Mouse (Mus musculus): Measurements from ENCODE around the gene Cdkal1. TPM values are rescaled to one million over a fixed set of nuclear protein-coding genes. Genes with fewer than 3 reads are reported as not detected.

Cdkal1 gene
- polyA plus RNA-seq, 1 experiment from 2014 or later = 25.9 TPM

- Histone ChIP-seq H3K36me3 (ENCODE audit: control insufficient read depth, insufficient read depth, low read length) (no peaks in the 10 kb centered on the region), H3K9me3 (ENCODE audit: control insufficient read depth, low read length) (no peaks in the 10 kb centered on the region), H3K9ac (ENCODE audit: low read depth, low read length) (no peak overlapping the region), H3K27ac (replicated peaks; ENCODE audit: low read depth, low read length) (no peak overlapping the region), H3K27me3 (replicated peaks; ENCODE audit: control insufficient read depth, insufficient read depth, low read length) (no peaks in the 10 kb centered on the region), H3K4me1 (ENCODE audit: control insufficient read depth, insufficient read depth, low read length) (peaks cover 15% of the 10 kb centered on the region; the same call in 1 of the 2 replicates), H3K4me3 (ENCODE audit: low read depth, low read length) (no peak overlapping the region), H3K4me2 (ENCODE audit: low read depth, low read length) (no peak overlapping the region)
- ATAC-seq (ENCODE audit: low read depth) (no peak), DNase-seq (ENCODE audit: low spot score) (peak; percentile 66)
- 67% methylated on average over 9 of the region's 9 CpGs for WGBS
Measured at GRCm38 (mm10) chr13:29555160-29555785, 300.2 kb downstream of the Cdkal1 start.

- Histone ChIP-seq H3K4me3 (ENCODE audit: low read depth, low read length) (no peak overlapping the region), H3K9me3 (ENCODE audit: control insufficient read depth, low read length) (no peaks in the 10 kb centered on the region), H3K27ac (replicated peaks; ENCODE audit: low read depth, low read length) (no peak overlapping the region), H3K27me3 (replicated peaks; ENCODE audit: control insufficient read depth, insufficient read depth, low read length) (no peaks in the 10 kb centered on the region), H3K4me2 (ENCODE audit: low read depth, low read length) (no peak overlapping the region), H3K36me3 (ENCODE audit: control insufficient read depth, insufficient read depth, low read length) (no peaks in the 10 kb centered on the region), H3K9ac (ENCODE audit: low read depth, low read length) (no peak overlapping the region), H3K4me1 (ENCODE audit: control insufficient read depth, insufficient read depth, low read length) (peaks cover 16% of the 10 kb centered on the region; the same call in 1 of the 2 replicates)
- DNase-seq (ENCODE audit: low spot score) (no peak), ATAC-seq (ENCODE audit: low read depth) (no peak)
Measured at GRCm38 (mm10) chr13:29553792-29554191, 301.7 kb downstream of the Cdkal1 start.

GRCm38 (mm10) chr13:29552322-29552870 is 303.1 kb downstream of the Cdkal1 start:
- Histone ChIP-seq H3K9me3 (ENCODE audit: control insufficient read depth, low read length) (no peaks in the 10 kb centered on the region), H3K27ac (replicated peaks; ENCODE audit: low read depth, low read length) (no peak overlapping the region), H3K4me3 (ENCODE audit: low read depth, low read length) (no peak overlapping the region), H3K36me3 (ENCODE audit: control insufficient read depth, insufficient read depth, low read length) (no peaks in the 10 kb centered on the region), H3K9ac (ENCODE audit: low read depth, low read length) (no peak overlapping the region), H3K4me1 (ENCODE audit: control insufficient read depth, insufficient read depth, low read length) (peaks cover 16% of the 10 kb centered on the region; the same call in 1 of the 2 replicates), H3K4me2 (ENCODE audit: low read depth, low read length) (no peak overlapping the region), H3K27me3 (replicated peaks; ENCODE audit: control insufficient read depth, insufficient read depth, low read length) (no peaks in the 10 kb centered on the region)
- ATAC-seq (ENCODE audit: low read depth) (no peak), DNase-seq (ENCODE audit: low spot score) (no peak)
- 77% methylated on average over 5 of the region's 5 CpGs for WGBS

GRCm38 (mm10) chr13:29550886-29551285 is 304.6 kb downstream of the Cdkal1 start:
- ATAC-seq (ENCODE audit: low read depth) = no peak
- Histone ChIP-seq H3K9me3 (ENCODE audit: control insufficient read depth, low read length) (no peaks in the 10 kb centered on the region), H3K4me3 (ENCODE audit: low read depth, low read length) (no peak overlapping the region), H3K9ac (ENCODE audit: low read depth, low read length) (no peak overlapping the region), H3K4me1 (ENCODE audit: control insufficient read depth, insufficient read depth, low read length) (peaks cover 15% of the 10 kb centered on the region; the same call in 1 of the 2 replicates), H3K4me2 (ENCODE audit: low read depth, low read length) (no peak overlapping the region), H3K36me3 (ENCODE audit: control insufficient read depth, insufficient read depth, low read length) (no peaks in the 10 kb centered on the region), H3K27ac (replicated peaks; ENCODE audit: low read depth, low read length) (peak overlapping the region; percentile 67), H3K27me3 (replicated peaks; ENCODE audit: control insufficient read depth, insufficient read depth, low read length) (no peaks in the 10 kb centered on the region)
- 45% methylated on average over 1 of the region's 1 CpGs for WGBS
- DNase-seq (ENCODE audit: low spot score) = peak; percentile 71

- DNase-seq (ENCODE audit: low spot score) = no peak
- no peaks in the 10 kb centered on the region for H3K27me3 ChIP-seq (replicated peaks; ENCODE audit: control insufficient read depth, insufficient read depth, low read length)
- no peaks in the 10 kb centered on the region for H3K9me3 ChIP-seq (ENCODE audit: control insufficient read depth, low read length)
- H3K4me1 ChIP-seq (ENCODE audit: control insufficient read depth, insufficient read depth, low read length) = peaks cover 9% of the 10 kb centered on the region; the same call in 1 of the 2 replicates
- WGBS = 84% methylated on average over 6 of the region's 6 CpGs
- peak overlapping the region; percentile 52 for H3K27ac ChIP-seq (replicated peaks; ENCODE audit: low read depth, low read length)
- H3K4me3 ChIP-seq (ENCODE audit: low read depth, low read length) = no peak overlapping the region
- no peaks in the 10 kb centered on the region for H3K36me3 ChIP-seq (ENCODE audit: control insufficient read depth, insufficient read depth, low read length)
- no peak for ATAC-seq (ENCODE audit: low read depth)
- H3K4me2 ChIP-seq (ENCODE audit: low read depth, low read length) = no peak overlapping the region
- no peak overlapping the region for H3K9ac ChIP-seq (ENCODE audit: low read depth, low read length)
Measured at GRCm38 (mm10) chr13:29550203-29550602, 305.3 kb downstream of the Cdkal1 start.

GRCm38 (mm10) chr13:29549761-29550160 is 305.7 kb downstream of the Cdkal1 start:
- ATAC-seq (ENCODE audit: low read depth) = no peak
- DNase-seq (ENCODE audit: low spot score) = no peak
- H3K27me3 ChIP-seq (replicated peaks; ENCODE audit: control insufficient read depth, insufficient read depth, low read length) = no peaks in the 10 kb centered on the region

GRCm38 (mm10) chr13:29537906-29538305 is 317.6 kb downstream of the Cdkal1 start:
- DNase-seq (ENCODE audit: low spot score) = no peak
- ATAC-seq (ENCODE audit: low read depth) = no peak
- Histone ChIP-seq H3K4me1 (ENCODE audit: control insufficient read depth, insufficient read depth, low read length) (no peaks in the 10 kb centered on the region), H3K4me3 (ENCODE audit: low read depth, low read length) (no peak overlapping the region), H3K36me3 (ENCODE audit: control insufficient read depth, insufficient read depth, low read length) (no peaks in the 10 kb centered on the region), H3K4me2 (ENCODE audit: low read depth, low read length) (no peak overlapping the region), H3K27me3 (replicated peaks; ENCODE audit: control insufficient read depth, insufficient read depth, low read length) (no peaks in the 10 kb centered on the region), H3K27ac (replicated peaks; ENCODE audit: low read depth, low read length) (no peak overlapping the region), H3K9ac (ENCODE audit: low read depth, low read length) (no peak overlapping the region), H3K9me3 (ENCODE audit: control insufficient read depth, low read length) (no peaks in the 10 kb centered on the region)
- 48% methylated on average over 1 of the region's 1 CpGs for WGBS

More at GRCm38 (mm10) chr13:29549761-29550160, 305.7 kb downstream of the Cdkal1 start:
- Histone ChIP-seq H3K9me3 (ENCODE audit: control insufficient read depth, low read length) (no peaks in the 10 kb centered on the region), H3K27ac (replicated peaks; ENCODE audit: low read depth, low read length) (peak overlapping the region; percentile 52; the same call in 1 of the 2 replicates), H3K4me3 (ENCODE audit: low read depth, low read length) (no peak overlapping the region), H3K36me3 (ENCODE audit: control insufficient read depth, insufficient read depth, low read length) (no peaks in the 10 kb centered on the region), H3K4me2 (ENCODE audit: low read depth, low read length) (no peak overlapping the region), H3K4me1 (ENCODE audit: control insufficient read depth, insufficient read depth, low read length) (peaks cover 9% of the 10 kb centered on the region; the same call in 1 of the 2 replicates), H3K9ac (ENCODE audit: low read depth, low read length) (no peak overlapping the region)
- 55% methylated on average over 2 of the region's 2 CpGs for WGBS

GRCm38 (mm10) chr13:29533586-29533985 is 321.9 kb downstream of the Cdkal1 start:
- Histone ChIP-seq H3K9me3 (ENCODE audit: control insufficient read depth, low read length) (no peaks in the 10 kb centered on the region), H3K27me3 (replicated peaks; ENCODE audit: control insufficient read depth, insufficient read depth, low read length) (no peaks in the 10 kb centered on the region), H3K9ac (ENCODE audit: low read depth, low read length) (no peak overlapping the region), H3K4me2 (ENCODE audit: low read depth, low read length) (no peak overlapping the region), H3K27ac (replicated peaks; ENCODE audit: low read depth, low read length) (no peak overlapping the region), H3K4me3 (ENCODE audit: low read depth, low read length) (no peak overlapping the region), H3K4me1 (ENCODE audit: control insufficient read depth, insufficient read depth, low read length) (no peaks in the 10 kb centered on the region), H3K36me3 (ENCODE audit: control insufficient read depth, insufficient read depth, low read length) (no peaks in the 10 kb centered on the region)
- ATAC-seq (ENCODE audit: low read depth) (no peak), DNase-seq (ENCODE audit: low spot score) (no peak)
- 62% methylated on average over 5 of the region's 5 CpGs for WGBS

- H3K27me3 ChIP-seq (replicated peaks; ENCODE audit: control insufficient read depth, insufficient read depth, low read length) = no peaks in the 10 kb centered on the region
- H3K36me3 ChIP-seq (ENCODE audit: control insufficient read depth, insufficient read depth, low read length) = no peaks in the 10 kb centered on the region
- H3K4me1 ChIP-seq (ENCODE audit: control insufficient read depth, insufficient read depth, low read length) = no peaks in the 10 kb centered on the region
- H3K4me3 ChIP-seq (ENCODE audit: low read depth, low read length) = no peak overlapping the region
- H3K4me2 ChIP-seq (ENCODE audit: low read depth, low read length) = no peak overlapping the region
- no peak overlapping the region for H3K9ac ChIP-seq (ENCODE audit: low read depth, low read length)
- no peaks in the 10 kb centered on the region for H3K9me3 ChIP-seq (ENCODE audit: control insufficient read depth, low read length)
- H3K27ac ChIP-seq (replicated peaks; ENCODE audit: low read depth, low read length) = no peak overlapping the region
- no peak for ATAC-seq (ENCODE audit: low read depth)
- no peak for DNase-seq (ENCODE audit: low spot score)
- WGBS = 82% methylated on average over 5 of the region's 5 CpGs
Measured at GRCm38 (mm10) chr13:29528344-29528743, 327.1 kb downstream of the Cdkal1 start.
